10 mouse cellular contexts compared by ENCODE assay signal in the genomic region with DNA sequence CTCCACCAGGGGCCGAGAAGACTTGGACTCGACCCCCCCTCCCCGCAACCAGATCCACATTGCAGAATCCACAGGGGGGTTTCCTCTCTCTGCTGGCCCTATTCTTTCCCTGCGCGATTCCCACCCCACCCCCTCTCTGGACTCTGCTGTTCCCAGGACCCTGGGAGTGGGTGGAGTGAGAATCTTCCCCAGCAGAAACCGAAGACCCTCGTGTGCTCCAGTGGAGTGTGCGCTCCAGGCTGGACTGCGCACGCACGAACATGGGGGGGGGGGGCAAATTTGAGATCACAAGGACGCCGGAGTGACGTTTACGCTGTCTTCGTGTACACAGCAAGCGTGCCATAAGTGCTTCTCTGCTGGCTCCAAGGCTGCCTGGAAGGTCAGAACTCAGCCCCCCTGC. TPM values are rescaled to one million over a fixed set of nuclear protein-coding genes. Genes with fewer than 3 reads are reported as not detected.
DNase-seq lines count a peak whose midpoint lies in the region; ATAC-seq and TF ChIP-seq lines count a peak whose summit lies in the region.
"Had no signal": no experiment of that assay in that cellular context is flagged by ENCODE, and none has a peak within 500 bp of the region (broad histone marks: within the 10 kb centered on the region; RNA-seq: fewer than 3 reads in every experiment).

No protein-coding gene starts in this region.

- ATAC-seq in heart, embryonic 15.5 days (replicated peaks; ENCODE audit: insufficient number of reproducible peaks, insufficient read depth, low FRiP score, low read depth), result no peak
- no peak for ATAC-seq in hindbrain, embryonic 15.5 days (ENCODE audit: low FRiP score, low read depth)
- ATAC-seq in midbrain, embryonic 16.5 days, result no peak

- H3K9me3 ChIP-seq in heart, embryonic 15.5 days (replicated peaks), result no peaks in the 10 kb centered on the region
- no peaks in the 10 kb centered on the region for H3K9me3 ChIP-seq in hindbrain, embryonic 15.5 days
- H3K9me3 ChIP-seq in midbrain, embryonic 16.5 days (replicated peaks; ENCODE audit: control insufficient read depth, low read length, poor library complexity, severe bottlenecking), result no peaks in the 10 kb centered on the region
- H3K9me3 ChIP-seq: G1E had no signal

- no peak for DNase-seq in heart, adult 9 months (ENCODE audit: low spot score in 2 of 2)
- peak; percentile 66 for DNase-seq in brain, embryonic 14.5 days (ENCODE audit: low read depth)
- no peak for DNase-seq in cerebellum, adult 9-11 months
- DNase-seq in adrenal gland, adult 2 months, result no peak
- no peak for DNase-seq in kidney, postnatal 10 days
- DNase-seq: cerebellum, adult 11-12 months had no signal

- no peaks in the 10 kb centered on the region for H3K27me3 ChIP-seq in heart, embryonic 15.5 days
- H3K27me3 ChIP-seq in hindbrain, embryonic 15.5 days, result peaks cover 37% of the 10 kb centered on the region
- H3K27me3 ChIP-seq in midbrain, embryonic 16.5 days (ENCODE audit: control insufficient read depth, insufficient read depth, low read depth, low read length), result peaks cover 42% of the 10 kb centered on the region

- TF ChIP-seq POLR2A in brain, embryonic 14.5 days (IDR thresholded peaks at IDR 0.05; ENCODE audit: borderline replicate concordance, extremely low read depth, insufficient read depth, insufficient read length, poor library complexity, severe bottlenecking), result no peak

- peak overlapping the region; percentile 51 for H3K4me3 ChIP-seq in heart, embryonic 15.5 days
- peak overlapping the region; percentile 16 for H3K4me3 ChIP-seq in hindbrain, embryonic 15.5 days
- peak overlapping the region; percentile 8; the same call in 1 of the 2 replicates for H3K4me3 ChIP-seq in midbrain, embryonic 16.5 days (ENCODE audit: low read depth, low read length)

- H3K4me1 ChIP-seq in heart, embryonic 15.5 days (replicated peaks), result peaks cover 97% of the 10 kb centered on the region
- peaks cover 86% of the 10 kb centered on the region for H3K4me1 ChIP-seq in hindbrain, embryonic 15.5 days (replicated peaks)
- H3K4me1 ChIP-seq in midbrain, embryonic 16.5 days (ENCODE audit: control insufficient read depth, insufficient read depth, low read length), result peaks cover 32% of the 10 kb centered on the region

- no peaks in the 10 kb centered on the region for H3K36me3 ChIP-seq in heart, embryonic 15.5 days
- no peaks in the 10 kb centered on the region for H3K36me3 ChIP-seq in hindbrain, embryonic 15.5 days
- no peaks in the 10 kb centered on the region for H3K36me3 ChIP-seq in midbrain, embryonic 16.5 days (ENCODE audit: control insufficient read depth, insufficient read depth, low read length)
- H3K36me3 ChIP-seq: G1E had no signal

- peak overlapping the region; percentile 99 for H3K27ac ChIP-seq in heart, embryonic 15.5 days
- H3K27ac ChIP-seq in hindbrain, embryonic 15.5 days (replicated peaks), result 0 out of 2 replicates have a peak overlapping the region, but pooled peaks have one; percentile 59
- H3K27ac ChIP-seq in midbrain, embryonic 16.5 days (ENCODE audit: low read length), result no peak overlapping the region

- peak overlapping the region; percentile 71; the same call in 1 of the 2 replicates for H3K9ac ChIP-seq in heart, embryonic 15.5 days
- no peak overlapping the region for H3K9ac ChIP-seq in hindbrain, embryonic 15.5 days
- no peak overlapping the region for H3K9ac ChIP-seq in midbrain, embryonic 16.5 days (ENCODE audit: low read depth, low read length)

- peak overlapping the region; percentile 81 for H3K4me2 ChIP-seq in heart, embryonic 15.5 days
- peak overlapping the region; percentile 54 for H3K4me2 ChIP-seq in hindbrain, embryonic 15.5 days
- peak overlapping the region; percentile 46 for H3K4me2 ChIP-seq in midbrain, embryonic 16.5 days (ENCODE audit: low read length)

- 11% methylated on average over 17 of the region's 17 CpGs for WGBS in heart, embryonic 15.5 days
- WGBS in hindbrain, embryonic 15.5 days, result 2% methylated on average over 17 of the region's 17 CpGs
- WGBS in midbrain, embryonic 16.5 days, result 2% methylated on average over 17 of the region's 17 CpGs

- no peak for TF ChIP-seq CTCF in brain, embryonic 14.5 days (IDR thresholded peaks at IDR 0.05; ENCODE audit: borderline replicate concordance, extremely low read depth, insufficient read depth, insufficient read length)

RNA-seq across cellular contexts. Expression of gene Gadd45b, which starts 5.8 kb away (rescaled TPM):
- 30.8 and 34.1 TPM in 2 replicates for polyA plus RNA-seq in heart, embryonic 15.5 days (2015; fragmentation: Nextera tagmentation; extraction: Ambion mirVana)
- polyA plus RNA-seq in brain, embryonic 14.5 days (2012; rRNA removed), result 8.4 and 8.5 TPM in 2 replicates
- polyA plus RNA-seq in hindbrain, embryonic 15.5 days (2015; fragmentation: Nextera tagmentation; extraction: Ambion mirVana), result 6.9 and 8.5 TPM in 2 replicates
- 6.4 and 7.1 TPM in 2 replicates for polyA plus RNA-seq in midbrain, embryonic 16.5 days (2015; fragmentation: Nextera tagmentation; extraction: Ambion mirVana)
- 10 to 100 TPM; 25.6 to 84.9 TPM for total RNA-seq in adrenal gland, adult 2 months (2021)
- 37.6 and 50.8 TPM in 2 replicates for polyA plus RNA-seq in adrenal gland, adult 2 months (2012; rRNA removed)

RNA-seq across cellular contexts. Expression of gene Lmnb2, which starts 17.7 kb away (rescaled TPM):
- polyA plus RNA-seq in heart, embryonic 15.5 days (2015; fragmentation: Nextera tagmentation; extraction: Ambion mirVana), result 22.0 and 32.1 TPM in 2 replicates
- polyA plus RNA-seq in brain, embryonic 14.5 days (2012; rRNA removed), result 58.8 and 72.3 TPM in 2 replicates
- 38.4 and 40.9 TPM in 2 replicates for polyA plus RNA-seq in hindbrain, embryonic 15.5 days (2015; fragmentation: Nextera tagmentation; extraction: Ambion mirVana)
- 40.4 and 45.5 TPM in 2 replicates for polyA plus RNA-seq in midbrain, embryonic 16.5 days (2015; fragmentation: Nextera tagmentation; extraction: Ambion mirVana)
- 10 to 100 TPM; 10.8 to 11.4 TPM for total RNA-seq in adrenal gland, adult 2 months (2021)
- 16.2 and 17.9 TPM in 2 replicates for polyA plus RNA-seq in adrenal gland, adult 2 months (2012; rRNA removed)

RNA-seq across cellular contexts. Expression of gene Timm13, which starts 34.9 kb away (rescaled TPM):
- 269 and 299 TPM in 2 replicates for polyA plus RNA-seq in heart, embryonic 15.5 days (2015; fragmentation: Nextera tagmentation; extraction: Ambion mirVana)
- polyA plus RNA-seq in brain, embryonic 14.5 days (2012; rRNA removed), result 174 and 253 TPM in 2 replicates
- 329 and 342 TPM in 2 replicates for polyA plus RNA-seq in hindbrain, embryonic 15.5 days (2015; fragmentation: Nextera tagmentation; extraction: Ambion mirVana)
- polyA plus RNA-seq in midbrain, embryonic 16.5 days (2015; fragmentation: Nextera tagmentation; extraction: Ambion mirVana), result 297 and 316 TPM in 2 replicates
- 100 to 1,000 TPM; 174 to 231 TPM for total RNA-seq in adrenal gland, adult 2 months (2021)
- polyA plus RNA-seq in adrenal gland, adult 2 months (2012; rRNA removed), result 236 and 243 TPM in 2 replicates
